Mouse (Mus musculus) heart, adult 11 months (tissue): ENCODE data around the gene Srgap2.

Source experiments
- DNase-seq: peaks from one replicate; pipeline ENCODE4 v3.0.0; 2022

Srgap2 gene

GRCm38 (mm10) chr1:131465855-131466254, 61.3 kb downstream of the Srgap2 start:
- DNase-seq, result no peak

GRCm38 (mm10) chr1:131463953-131464627, 63.1 kb downstream of the Srgap2 start:
- DNase-seq, result no peak

GRCm38 (mm10) chr1:131462541-131463067, 64.5 kb downstream of the Srgap2 start:
- DNase-seq, result no peak

- no peak for DNase-seq
Measured at GRCm38 (mm10) chr1:131460914-131461530, 66.1 kb downstream of the Srgap2 start.

- peak; percentile 94 for DNase-seq
Measured at GRCm38 (mm10) chr1:131455355-131455890, 71.7 kb downstream of the Srgap2 start.

GRCm38 (mm10) chr1:131454386-131454785, 72.8 kb downstream of the Srgap2 start:
- no peak for DNase-seq

- DNase-seq, result no peak
Measured at GRCm38 (mm10) chr1:131453335-131453734, 73.8 kb downstream of the Srgap2 start.

- peak; percentile 91 for DNase-seq
Measured at GRCm38 (mm10) chr1:131448373-131448772, 78.8 kb downstream of the Srgap2 start.

- no peak for DNase-seq
Measured at GRCm38 (mm10) chr1:131447333-131447732, 79.8 kb downstream of the Srgap2 start.

- no peak for DNase-seq
Measured at GRCm38 (mm10) chr1:131446577-131446976, 80.6 kb downstream of the Srgap2 start.

GRCm38 (mm10) chr1:131438556-131438955, 88.6 kb downstream of the Srgap2 start:
- peak; percentile 91 for DNase-seq

GRCm38 (mm10) chr1:131437975-131438374, 89.2 kb downstream of the Srgap2 start:
- peak; percentile 89 for DNase-seq

- peak; percentile 92 for DNase-seq
Measured at GRCm38 (mm10) chr1:131436609-131437008, 90.5 kb downstream of the Srgap2 start.

- DNase-seq, result peak; percentile 99
Measured at GRCm38 (mm10) chr1:131431456-131432246, 95.5 kb downstream of the Srgap2 start.

- DNase-seq, result no peak
Measured at GRCm38 (mm10) chr1:131427140-131427821, 99.9 kb downstream of the Srgap2 start.

GRCm38 (mm10) chr1:131423061-131423460, 104.1 kb downstream of the Srgap2 start:
- DNase-seq, result no peak

GRCm38 (mm10) chr1:131421113-131421512, 106.0 kb downstream of the Srgap2 start:
- DNase-seq, result no peak

- DNase-seq, result no peak
Measured at GRCm38 (mm10) chr1:131420660-131421059, 106.5 kb downstream of the Srgap2 start.

- peak; percentile 23 for DNase-seq
Measured at GRCm38 (mm10) chr1:131419307-131419706, 107.8 kb downstream of the Srgap2 start.

GRCm38 (mm10) chr1:131417821-131418660, 109.1 kb downstream of the Srgap2 start:
- peak; percentile 73 for DNase-seq

GRCm38 (mm10) chr1:131417059-131417750, 109.9 kb downstream of the Srgap2 start:
- DNase-seq, result peak; percentile 76
